Mouse (Mus musculus) adrenal gland, adult 2 months (tissue): ENCODE results near the gene Lce3d. TPM values are rescaled to one million over a fixed set of nuclear protein-coding genes. Genes with fewer than 3 reads are reported as not detected.
A peak's percentile ranks its signal among the peaks of the same experiment; 100 is the strongest.

Experiments used
- DNase-seq: peaks from one replicate; pipeline ENCODE4 v3.0.0; 2021
- long read RNA-seq: library from polyadenylated mRNA; stranded (forward); transcript quantifications from one replicate; pipeline ENCODE4 v2.0.0, GENCODE M21; 2021
- polyA plus RNA-seq: library from polyadenylated mRNA; depleted of rRNA; stranded (reverse); fragments of >200 nt; gene quantifications from 2 replicates; pipeline ENCODE4 v1.2.3, GENCODE M21; 2012; rRNA removed
- total RNA-seq, 2 experiments: library from RNA; stranded (reverse); gene quantifications; 2 replicates each; pipeline ENCODE4 v1.2.3; 2021

Gene Lce3d
- total RNA-seq, result not detected
- polyA plus RNA-seq, result not detected in 2 replicates
- long read RNA-seq, result 0 reads

DNA sequence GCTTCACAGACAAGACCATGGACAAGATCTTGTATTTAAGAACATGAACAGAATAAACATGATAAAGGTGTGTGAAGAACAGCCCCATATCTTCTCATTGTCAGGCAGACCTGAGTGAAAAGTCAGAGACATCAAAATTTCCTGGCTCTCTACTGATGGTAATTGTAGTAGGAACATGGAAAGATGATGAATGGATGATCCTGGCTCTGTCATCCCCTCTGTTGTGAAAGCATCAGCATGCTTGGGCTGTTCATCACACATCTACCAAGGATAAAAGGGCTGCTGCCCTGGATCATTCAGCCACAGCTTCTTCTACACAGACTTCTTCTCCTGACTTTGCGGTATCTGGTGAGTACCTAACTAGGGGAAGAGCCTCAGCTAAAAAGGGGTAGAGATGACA lies at the start of gene Lce3d:
TSS of gene Lce3d (plus strand) at position 301 of the 400 bp plus-strand sequence.
- DNase-seq, result no peak

DNA sequence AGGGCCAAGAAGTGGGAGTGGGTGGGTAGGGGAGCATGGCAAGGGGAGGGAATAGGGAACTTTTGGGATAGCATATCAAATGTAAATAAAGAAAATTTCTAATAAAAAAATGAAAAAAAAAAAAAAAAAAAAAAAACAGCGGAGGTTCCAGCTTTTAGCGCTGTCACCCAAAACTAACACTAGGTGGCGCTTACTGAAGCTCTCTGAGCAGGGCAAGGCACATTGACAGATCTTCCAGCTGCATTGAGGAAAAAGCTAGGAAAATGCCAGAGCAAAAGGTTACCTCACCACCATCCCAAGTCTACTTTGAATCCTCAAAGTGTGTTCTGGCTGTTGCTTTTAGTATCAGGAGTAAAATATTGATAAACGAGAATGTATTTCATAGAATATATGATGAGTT lies 49.6 kb upstream of the Lce3d start:
- no peak for DNase-seq

DNA sequence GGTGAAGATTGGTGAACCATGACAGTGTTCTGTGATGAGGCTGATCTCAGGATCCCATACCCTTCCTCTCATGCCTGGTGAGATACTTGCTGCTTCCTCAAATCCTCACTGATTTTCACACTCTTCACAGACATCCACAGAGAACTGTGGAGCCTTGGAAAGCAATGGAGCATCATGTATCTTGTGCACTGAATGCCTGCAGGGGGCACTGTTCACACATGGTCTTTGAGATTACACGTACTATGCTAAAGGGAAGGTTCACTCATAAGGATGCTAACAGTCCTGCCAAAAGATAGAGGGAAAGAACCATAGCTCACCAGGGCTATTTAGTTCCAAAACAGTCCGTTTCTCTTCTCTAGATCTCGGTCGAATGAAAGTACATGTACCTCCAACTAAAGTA lies 36.8 kb upstream of the Lce3d start:
- DNase-seq, result peak; percentile 2

DNA sequence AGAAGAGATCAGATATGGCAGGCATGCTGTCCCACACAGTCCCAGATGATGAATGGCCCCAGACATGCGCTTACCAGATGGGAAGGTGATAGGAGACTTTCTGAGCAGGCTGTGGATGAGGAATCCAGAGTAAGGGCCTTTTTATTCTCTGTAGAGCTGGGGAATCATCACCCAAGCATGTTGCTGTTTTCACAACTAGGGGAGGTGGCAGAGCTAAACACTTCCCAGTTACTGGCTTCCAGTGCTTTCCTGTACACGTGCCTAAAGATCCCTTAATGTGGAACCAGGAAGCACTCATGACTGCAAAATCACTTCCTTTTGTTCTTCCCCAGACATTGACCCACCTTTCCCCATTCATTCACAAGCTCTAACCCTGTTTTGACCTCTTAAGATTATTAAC lies 31.1 kb upstream of the Lce3d start, which contains the start of gene Lce3a:
TSS of gene Lce3a (minus strand) at position 101 of the 400 bp plus-strand sequence.
- DNase-seq, result no peak

DNA sequence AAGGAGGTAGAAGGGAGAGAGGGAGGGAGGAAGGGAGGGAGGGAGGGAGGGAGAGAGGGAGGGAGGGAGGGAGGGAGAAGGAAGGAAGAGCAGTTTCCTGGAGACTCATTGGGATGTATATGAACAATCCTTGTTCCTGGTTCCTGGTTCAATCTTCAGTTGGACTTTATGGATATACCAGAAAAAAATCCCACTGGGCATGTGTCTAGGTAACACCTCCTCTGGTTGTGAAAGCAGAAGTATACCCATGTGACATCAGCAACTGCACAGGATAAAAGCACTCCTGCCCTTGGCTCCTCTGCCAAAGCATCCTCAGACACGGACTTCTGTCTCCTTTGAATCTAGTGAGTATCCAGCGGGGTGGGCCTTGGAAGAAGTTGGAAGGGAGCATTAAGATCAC lies 24.5 kb upstream of the Lce3d start, which contains the start of gene Lce3b:
TSS of gene Lce3b (plus strand) at position 301 of the 400 bp plus-strand sequence.
- DNase-seq, result no peak

DNA sequence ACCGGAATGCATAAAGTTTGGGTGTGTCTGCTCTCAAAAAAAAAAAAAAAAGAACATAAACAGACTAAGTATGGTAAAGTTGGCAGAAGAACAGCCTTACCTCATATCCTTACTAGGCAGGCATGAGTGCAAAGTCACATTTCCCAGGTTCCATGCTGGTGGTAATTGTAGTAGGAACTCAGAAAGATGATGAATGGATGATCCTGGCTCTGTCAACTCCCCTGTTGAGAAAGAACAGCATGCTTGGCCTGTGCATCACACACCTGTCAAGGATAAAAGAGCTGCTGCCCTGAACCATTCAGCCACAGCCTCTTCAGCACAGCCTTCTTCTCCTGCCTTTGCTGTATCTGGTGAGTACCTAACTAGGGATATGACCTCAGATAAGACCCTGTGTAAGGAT lies 13.0 kb upstream of the Lce3d start, which contains the start of gene Lce3c:
TSS of gene Lce3c (plus strand) at position 301 of the 400 bp plus-strand sequence.
- no peak for DNase-seq

DNA sequence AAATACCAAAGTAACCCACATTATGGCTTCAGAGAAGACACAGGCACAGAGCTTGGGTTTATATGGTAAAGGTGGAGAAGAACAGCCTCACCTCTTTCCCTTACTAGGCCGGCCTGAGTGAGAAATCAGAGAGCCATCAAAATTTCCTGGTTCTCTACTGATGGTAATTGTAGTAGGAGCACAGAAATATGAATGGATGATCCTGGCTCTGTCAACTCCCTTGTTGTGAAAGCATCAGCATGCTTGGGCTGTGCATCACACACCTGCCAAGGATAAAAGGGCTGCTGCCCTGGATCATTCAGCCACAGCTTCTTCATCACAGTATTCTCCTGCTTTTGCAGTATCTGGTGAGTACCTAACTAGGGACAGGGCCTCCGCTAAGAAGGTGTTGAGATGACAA lies 9.6 kb downstream of the Lce3d start, which contains the start of gene Lce3e:
TSS of gene Lce3e (plus strand) at position 301 of the 400 bp plus-strand sequence.
- DNase-seq, result no peak

DNA sequence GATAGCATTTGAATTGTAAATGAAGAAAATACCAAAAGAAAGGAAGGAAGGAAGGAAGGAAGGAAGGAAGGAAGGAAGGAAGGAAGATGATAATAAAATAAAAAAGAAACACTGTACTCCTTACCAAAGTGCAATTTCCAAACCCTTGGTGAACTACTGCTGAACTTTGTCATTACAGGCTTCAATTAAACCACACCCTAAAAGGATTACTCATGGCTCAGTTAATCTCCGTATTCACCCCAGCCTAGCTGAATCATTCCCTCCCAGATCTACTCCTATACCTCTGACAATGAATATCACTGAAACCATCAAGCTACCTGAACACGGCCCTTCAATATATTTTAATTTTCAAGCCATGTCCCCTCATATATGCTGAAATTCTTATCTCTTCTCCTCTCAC lies 21.3 kb downstream of the Lce3d start:
- no peak for DNase-seq

DNA sequence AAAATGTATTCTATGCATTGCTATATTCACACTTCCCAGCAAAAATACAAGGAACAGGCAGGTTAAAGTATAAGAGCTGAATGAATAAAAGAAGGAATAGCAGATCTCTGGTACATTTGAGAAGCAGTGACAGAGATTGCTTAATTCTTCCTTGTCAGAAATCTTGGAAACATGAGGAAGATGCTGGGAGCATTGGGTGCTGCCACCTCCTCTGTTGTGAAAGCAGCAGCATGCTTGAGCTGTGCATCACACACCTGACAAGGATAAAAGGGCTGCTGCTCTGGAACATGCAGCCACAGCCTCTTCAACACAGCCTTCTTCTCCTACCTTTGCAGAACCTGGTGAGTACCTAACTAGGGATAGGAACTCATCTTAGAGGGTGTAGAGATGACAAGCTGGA lies 34.7 kb downstream of the Lce3d start, which contains the start of gene Lce3f:
TSS of gene Lce3f (plus strand) at position 301 of the 400 bp plus-strand sequence.
- DNase-seq, result no peak

DNA sequence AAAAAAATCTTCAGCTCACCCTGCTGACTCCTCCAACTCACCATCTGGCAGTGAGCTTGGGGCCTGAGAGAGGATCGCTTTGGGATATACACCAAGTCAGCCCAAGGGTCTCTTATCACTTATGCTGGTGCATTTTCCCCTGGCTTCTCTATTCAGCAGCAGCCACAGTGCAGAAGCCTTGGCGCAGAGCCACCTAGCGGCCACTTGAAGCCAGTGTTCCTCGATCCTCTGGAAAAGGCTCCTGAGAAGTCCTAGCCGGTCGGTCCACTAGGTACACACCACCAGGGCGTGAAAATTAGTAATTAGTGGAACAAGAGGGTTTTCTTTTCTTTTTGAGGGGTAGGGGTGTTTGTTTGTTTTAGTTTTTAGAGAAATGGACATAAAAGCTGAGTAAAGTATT lies 41.5 kb downstream of the Lce3d start:
- peak; percentile 58 for DNase-seq

DNA sequence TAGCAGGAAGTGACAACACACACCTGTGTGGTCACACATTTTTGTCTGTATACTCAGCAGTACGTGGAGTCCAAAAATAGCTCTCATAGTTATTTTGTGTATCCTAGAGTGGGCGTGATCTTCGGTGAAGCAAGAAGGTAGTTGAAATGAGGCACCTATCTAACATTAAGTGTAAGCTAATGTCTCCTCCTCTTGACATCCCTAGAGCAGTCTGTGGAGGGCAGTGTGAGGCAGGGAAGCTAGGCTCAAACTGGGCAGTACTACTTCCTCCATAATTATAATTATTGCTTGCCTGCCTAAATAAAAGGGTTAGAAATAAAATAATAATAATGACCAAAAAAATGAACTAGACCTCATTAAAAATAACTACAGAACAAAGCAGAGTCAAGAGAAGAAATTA lies 43.4 kb downstream of the Lce3d start:
- no peak for DNase-seq

DNA sequence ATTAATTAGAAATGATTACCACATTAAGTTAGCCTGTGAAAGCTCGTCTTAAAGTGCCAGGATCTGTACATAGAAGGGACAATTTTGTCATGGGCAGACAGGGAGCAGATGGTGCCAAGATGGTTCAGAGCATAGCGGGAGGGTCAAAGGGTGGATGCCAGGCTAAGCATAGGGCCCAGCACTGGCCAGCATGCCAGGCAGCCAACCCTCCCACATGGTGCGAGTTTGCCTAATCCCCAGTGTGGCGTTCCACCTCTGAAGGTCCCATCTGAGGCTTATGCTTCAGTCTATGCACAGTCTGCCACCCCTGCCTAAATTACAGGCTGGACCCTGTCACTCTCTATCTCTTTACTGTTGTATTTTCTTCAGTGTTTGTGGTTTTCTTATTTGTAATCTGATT lies 45.7 kb downstream of the Lce3d start:
- no peak for DNase-seq

Other genes with a start within 250 kb of the Lce3d start
- gene Lce1e, start 248.3 kb upstream of the Lce3d start, total RNA-seq, result not detected
- gene Lce1e, start 248.3 kb upstream of the Lce3d start, polyA plus RNA-seq, result not detected in 2 replicates
- gene Lce1f, start 237.0 kb upstream of the Lce3d start, total RNA-seq, result not detected
- not detected in 2 replicates for gene Lce1f, start 237.0 kb upstream of the Lce3d start, polyA plus RNA-seq
- gene Gm38119, start 218.3 kb upstream of the Lce3d start, total RNA-seq, result not detected
- gene Gm38119, start 218.3 kb upstream of the Lce3d start, polyA plus RNA-seq, result not detected in 2 replicates
- not detected for gene Lce1g, start 205.1 kb upstream of the Lce3d start, total RNA-seq
- gene Lce1g, start 205.1 kb upstream of the Lce3d start, polyA plus RNA-seq, result 0.12 TPM in 1 of 2 replicates, not detected in the other
- not detected for gene Lce1h, start 192.3 kb upstream of the Lce3d start, total RNA-seq
- gene Lce1h, start 192.3 kb upstream of the Lce3d start, polyA plus RNA-seq, result not detected in 2 replicates
- gene Lce1i, start 178.5 kb upstream of the Lce3d start, total RNA-seq, result not detected
- gene Lce1i, start 178.5 kb upstream of the Lce3d start, polyA plus RNA-seq, result not detected in 2 replicates
- gene Lce1j, start 166.9 kb upstream of the Lce3d start, total RNA-seq, result not detected
- gene Lce1j, start 166.9 kb upstream of the Lce3d start, polyA plus RNA-seq, result not detected in 2 replicates
- gene Lce1k, start 149.5 kb upstream of the Lce3d start, total RNA-seq, result not detected
- gene Lce1k, start 149.5 kb upstream of the Lce3d start, polyA plus RNA-seq, result not detected in 2 replicates
- not detected for gene Kprp, start 130.1 kb upstream of the Lce3d start, total RNA-seq
- gene Kprp, start 130.1 kb upstream of the Lce3d start, polyA plus RNA-seq, result not detected in 2 replicates
- gene Lce1l, start 106.1 kb upstream of the Lce3d start, total RNA-seq, result not detected
- gene Lce1l, start 106.1 kb upstream of the Lce3d start, polyA plus RNA-seq, result not detected in 2 replicates
- not detected for gene 2310050C09Rik, start 87.2 kb upstream of the Lce3d start, total RNA-seq
- not detected in 2 replicates for gene 2310050C09Rik, start 87.2 kb upstream of the Lce3d start, polyA plus RNA-seq
- gene Lce3a, start 31.2 kb upstream of the Lce3d start, total RNA-seq, result not detected
- not detected in 2 replicates for gene Lce3a, start 31.2 kb upstream of the Lce3d start, polyA plus RNA-seq
- not detected for gene Lce3b, start 24.4 kb upstream of the Lce3d start, total RNA-seq
- gene Lce3b, start 24.4 kb upstream of the Lce3d start, polyA plus RNA-seq, result not detected in 2 replicates
- gene Lce3c, start 12.9 kb upstream of the Lce3d start, total RNA-seq, result not detected
- not detected in 2 replicates for gene Lce3c, start 12.9 kb upstream of the Lce3d start, polyA plus RNA-seq
- not detected for gene Lce3e, start 9.7 kb downstream of the Lce3d start, total RNA-seq
- gene Lce3e, start 9.7 kb downstream of the Lce3d start, polyA plus RNA-seq, result not detected in 2 replicates
- not detected for gene Lce3f, start 34.8 kb downstream of the Lce3d start, total RNA-seq
- not detected in 2 replicates for gene Lce3f, start 34.8 kb downstream of the Lce3d start, polyA plus RNA-seq
- gene Crct1, start 58.3 kb downstream of the Lce3d start, total RNA-seq, result not detected
- not detected in 2 replicates for gene Crct1, start 58.3 kb downstream of the Lce3d start, polyA plus RNA-seq
- not detected for gene Lce1m, start 61.7 kb downstream of the Lce3d start, total RNA-seq
- gene Lce1m, start 61.7 kb downstream of the Lce3d start, polyA plus RNA-seq, result not detected in 2 replicates
- not detected for gene Gm4858, start 111.4 kb downstream of the Lce3d start, total RNA-seq
- gene Gm4858, start 111.4 kb downstream of the Lce3d start, polyA plus RNA-seq, result not detected in 2 replicates
- not detected for gene Crnn, start 187.4 kb downstream of the Lce3d start, total RNA-seq
- not detected in 2 replicates for gene Crnn, start 187.4 kb downstream of the Lce3d start, polyA plus RNA-seq
- gene Flg2, start 239.9 kb downstream of the Lce3d start, total RNA-seq, result not detected
- gene Flg2, start 239.9 kb downstream of the Lce3d start, polyA plus RNA-seq, result not detected in 2 replicates